ENCODE assay signal across 12 mouse cellular contexts in genomic region chr17:34219096-34219495, GRCm38 (mm10). TPM values are rescaled to one million over a fixed set of nuclear protein-coding genes. Genes with fewer than 3 reads are reported as not detected.
DNase-seq lines count a peak whose midpoint lies in the region; ATAC-seq and TF ChIP-seq lines count a peak whose summit lies in the region.
"Not testable (repeated sequence)": the region's sequence is repeated elsewhere in the genome, so short reads cannot be mapped to it uniquely, and the experiment has no call there.
"Had no signal": no experiment of that assay in that cellular context is flagged by ENCODE, and none has a peak within 500 bp of the region (broad histone marks: within the 10 kb centered on the region; RNA-seq: fewer than 3 reads in every experiment).

No protein-coding gene starts in this region.

- TF ChIP-seq CTCF in E14TG2a.4 (conservative IDR thresholded peaks at IDR 0.05; ENCODE audit: low read length) = not testable (repeated sequence)
- peak; percentile 23; the same call in 1 of the 2 replicates for TF ChIP-seq CTCF in bone marrow macrophage, adult 2 months (IDR thresholded peaks at IDR 0.05; ENCODE audit: low read depth, low read length)
- TF ChIP-seq CTCF in liver, embryonic 14.5 days (IDR thresholded peaks at IDR 0.05; ENCODE audit: low read depth) = peak; percentile 70

- ATAC-seq in liver, embryonic 14.5 days (ENCODE audit: insufficient read depth) = not testable (repeated sequence)

- 79% methylated on average over 7 of the region's 11 CpGs for WGBS in liver, embryonic 14.5 days (ENCODE audit: insufficient replicate concordance)

- not testable (repeated sequence) for H3K9ac ChIP-seq in liver, embryonic 14.5 days (replicated peaks)

- H3K9me3 ChIP-seq in E14TG2a.4 (ENCODE audit: low read length) = peaks cover 58% of the 10 kb centered on the region
- not testable (repeated sequence) for H3K9me3 ChIP-seq in liver, embryonic 14.5 days (ENCODE audit: control insufficient read depth, low read length)

- peak overlapping the region; percentile 48 for H3K4me3 ChIP-seq in E14TG2a.4 (replicated peaks; ENCODE audit: low read length)
- not testable (repeated sequence) for H3K4me3 ChIP-seq in bone marrow macrophage, adult 2 months (ENCODE audit: insufficient read depth, low read length); liver, embryonic 14.5 days (ENCODE audit: insufficient read depth in 1 of 2, low read depth in 2 of 2, low read length in 2 of 2)

- not testable (repeated sequence) for H3K27me3 ChIP-seq in E14TG2a.4 (ENCODE audit: insufficient read depth, low read length); liver, embryonic 14.5 days (ENCODE audit: control insufficient read depth, insufficient read depth, low read length)

- H3K27ac ChIP-seq in bone marrow macrophage, adult 2 months (ENCODE audit: insufficient read depth, low read depth, low read length); liver, embryonic 14.5 days: not testable (repeated sequence)

- not testable (repeated sequence) for H3K36me3 ChIP-seq in E14TG2a.4 (ENCODE audit: insufficient read depth, low read length); liver, embryonic 14.5 days (replicated peaks; ENCODE audit: control insufficient read depth, insufficient read depth, low read depth)

- TF ChIP-seq POLR2A in bone marrow macrophage, adult 2 months (IDR thresholded peaks at IDR 0.05; ENCODE audit: borderline replicate concordance, low read depth, low read length) = not testable (repeated sequence)

- H3K4me2 ChIP-seq in liver, embryonic 14.5 days (ENCODE audit: low read depth) = not testable (repeated sequence)

- not testable (repeated sequence) for TF ChIP-seq EP300 in liver, embryonic 14.5 days (IDR thresholded peaks at IDR 0.05; ENCODE audit: low read depth)

- peak; percentile 92 for DNase-seq in heart, adult 11 months
- peak; percentile 47 to 77 for DNase-seq in kidney, adult 8-10 months
- DNase-seq in liver, embryonic 14.5 days (ENCODE audit: low read depth in 3 of 3, low spot score in 3 of 3) = not testable (repeated sequence)
- peak; percentile 84 for DNase-seq in naive thymus-derived CD4-positive, alpha-beta T cell, adult 2 months (ENCODE audit: low read depth)
- DNase-seq in spleen, postnatal 14 days (ENCODE audit: low spot score in 2 of 2) = peak; percentile 47 to 69

- H3K4me1 ChIP-seq in E14TG2a.4 (replicated peaks; ENCODE audit: low read depth, low read length); bone marrow macrophage, adult 2 months (ENCODE audit: control insufficient read depth, insufficient read depth, low read length); liver, embryonic 14.5 days (replicated peaks; ENCODE audit: control insufficient read depth in 2 of 2, insufficient read depth in 2 of 2, low read length in 1 of 2): not testable (repeated sequence)

RNA-seq across cellular contexts. Expression of gene Tap2, which starts 15.8 kb away (rescaled TPM):
- 51.8 and 56.6 TPM in 2 replicates for polyA plus RNA-seq in bone marrow macrophage, adult 2 months (2012; ENCODE audit: insufficient read depth, insufficient read length, missing spikeins)
- polyA plus RNA-seq in liver, embryonic 14.5 days (2012; rRNA removed) = 2.1 and 2.9 TPM in 2 replicates
- polyA plus RNA-seq in liver, embryonic 14.5 days (2014; fragmentation: Nextera tagmentation; extraction: Ambion mirVana) = 3.1 and 4.9 TPM in 2 replicates

RNA-seq across cellular contexts. Expression of gene H2-Ob, which starts 19.6 kb away (rescaled TPM):
- polyA plus RNA-seq in bone marrow macrophage, adult 2 months (2012; ENCODE audit: insufficient read depth, insufficient read length, missing spikeins) = 1.9 and 2.0 TPM in 2 replicates
- 0.13 and 0.20 TPM in 2 replicates for polyA plus RNA-seq in liver, embryonic 14.5 days (2012; rRNA removed)
- polyA plus RNA-seq in liver, embryonic 14.5 days (2014; fragmentation: Nextera tagmentation; extraction: Ambion mirVana) = 0.13 and 0.17 TPM in 2 replicates
- polyA plus RNA-seq: embryonic facial prominence, embryonic 10.5 days; forebrain, embryonic 13.5 days; hindbrain, embryonic 12.5 days; limb, embryonic 13.5 days; neural tube, embryonic 14.5 days had no signal

RNA-seq across cellular contexts. Expression of gene Psmb8, which starts 21.6 kb away (rescaled TPM):
- 201 and 204 TPM in 2 replicates for polyA plus RNA-seq in bone marrow macrophage, adult 2 months (2012; ENCODE audit: insufficient read depth, insufficient read length, missing spikeins)
- polyA plus RNA-seq in liver, embryonic 14.5 days (2012; rRNA removed) = 9.5 and 11.8 TPM in 2 replicates
- 18.8 and 21.7 TPM in 2 replicates for polyA plus RNA-seq in liver, embryonic 14.5 days (2014; fragmentation: Nextera tagmentation; extraction: Ambion mirVana)

RNA-seq across cellular contexts. Expression of gene Psmb9, which starts 31.5 kb away (rescaled TPM):
- 134 TPM in 2 replicates for polyA plus RNA-seq in bone marrow macrophage, adult 2 months (2012; ENCODE audit: insufficient read depth, insufficient read length, missing spikeins)
- 3.8 and 5.8 TPM in 2 replicates for polyA plus RNA-seq in liver, embryonic 14.5 days (2012; rRNA removed)
- 6.0 and 7.5 TPM in 2 replicates for polyA plus RNA-seq in liver, embryonic 14.5 days (2014; fragmentation: Nextera tagmentation; extraction: Ambion mirVana)

RNA-seq across cellular contexts. Expression of gene Tap1, which starts 31.7 kb away (rescaled TPM):
- polyA plus RNA-seq in bone marrow macrophage, adult 2 months (2012; ENCODE audit: insufficient read depth, insufficient read length, missing spikeins) = 56.2 and 60.8 TPM in 2 replicates
- polyA plus RNA-seq in liver, embryonic 14.5 days (2012; rRNA removed) = 1.9 TPM in 2 replicates
- 2.0 and 2.5 TPM in 2 replicates for polyA plus RNA-seq in liver, embryonic 14.5 days (2014; fragmentation: Nextera tagmentation; extraction: Ambion mirVana)
